Mouse (Mus musculus): ENCODE data around the gene Efr3b.

GRCm38 (mm10) chr12:4007766-4008165 lies 30.9 kb downstream of the Efr3b start:
- no peak for TF ChIP-seq POLR2A (IDR thresholded peaks at IDR 0.05; ENCODE audit: control insufficient read depth, low read depth, low read length)
- no peak for TF ChIP-seq CTCF (IDR thresholded peaks at IDR 0.05; ENCODE audit: control insufficient read depth, insufficient read depth, insufficient replicate concordance, low read depth, low read length)
